Mouse (Mus musculus) MEL (cell line): Measurements from ENCODE around the gene Phf20. TPM values are rescaled to one million over a fixed set of nuclear protein-coding genes. Genes with fewer than 3 reads are reported as not detected.

ENCODE experiments used
- DNase-seq: peaks from one replicate; pipeline ENCODE4 v3.0.0; 2011; ENCODE audit warnings: low read depth, low spot score
- H3K27ac ChIP-seq: 2 replicates; pipeline ENCODE4 v1.5.1; 2012; ENCODE audit warnings: low read depth, mild to moderate bottlenecking, control low read depth, low read length, moderate library complexity; ENCODE audit not compliant: control insufficient read depth
- H3K27me3 ChIP-seq, 2 experiments: fragments of 150-350 bp in 1 of 2; sonication (generic) in 1 of 2; 2 replicates each; pipeline ENCODE4 v1.6.1; 2012; ENCODE audit warnings: low read length in 2 of 2, mild to moderate bottlenecking in 2 of 2, improper control_type of control experiment in 1 of 2, moderate library complexity in 1 of 2; ENCODE audit not compliant: insufficient read depth in 2 of 2, control insufficient read depth in 1 of 2
- H3K36me3 ChIP-seq, 2 experiments: 2 replicates each; pipeline ENCODE4 v1.6.1; 2012 to 2014; ENCODE audit warnings: low read length in 2 of 2, improper control_type of control experiment in 1 of 2, inconsistent platforms in 1 of 2, mild to moderate bottlenecking in 1 of 2; ENCODE audit not compliant: insufficient read depth in 2 of 2, control insufficient read depth in 1 of 2
- H3K4me1 ChIP-seq, 2 experiments: fragments of 150-350 bp in 1 of 2; sonication (generic) in 1 of 2; 2 replicates each; pipeline ENCODE4 v1.6.1; 2012; ENCODE audit warnings: low read length in 2 of 2, improper control_type of control experiment in 1 of 2, mild to moderate bottlenecking in 1 of 2; ENCODE audit not compliant: insufficient read depth in 2 of 2, control insufficient read depth in 1 of 2
- H3K4me3 ChIP-seq, 2 experiments: fragments of 150-350 bp in 1 of 2; sonication (generic) in 1 of 2; 2 replicates each; pipeline ENCODE4 v1.5.1; 2012; ENCODE audit warnings: low read depth in 2 of 2, low read length in 2 of 2, mild to moderate bottlenecking in 2 of 2, moderate library complexity in 2 of 2, control low read depth in 1 of 2, improper control_type of control experiment in 1 of 2; ENCODE audit not compliant: control insufficient read depth in 1 of 2, insufficient read depth in 1 of 2
- H3K79me2 ChIP-seq: 2 replicates; pipeline ENCODE4 v1.6.1; 2012; ENCODE audit warnings: mild to moderate bottlenecking, low read length, moderate library complexity; ENCODE audit not compliant: control insufficient read depth, poor library complexity, insufficient read depth
- H3K9ac ChIP-seq: 2 replicates; pipeline ENCODE4 v1.6.1; 2012; ENCODE audit warnings: low read depth, mild to moderate bottlenecking, control low read depth, low read length, moderate library complexity; ENCODE audit not compliant: control insufficient read depth, poor library complexity, severe bottlenecking
- H3K9me3 ChIP-seq: fragments of 150-350 bp; sonication (generic); replicated peaks from 2 replicates; pipeline ENCODE4 v1.6.1; 2012; ENCODE audit warnings: mild to moderate bottlenecking, low read length, improper control_type of control experiment, moderate library complexity; ENCODE audit not compliant: insufficient read depth
- BHLHE40 ChIP-seq: IDR thresholded peaks from 2 replicates; pipeline ENCODE4 v1.6.1; 2012; ENCODE audit warnings: low read depth, mild to moderate bottlenecking, inconsistent platforms, low read length, improper control_type of control experiment, borderline replicate concordance
- CHD1 ChIP-seq: IDR thresholded peaks from 2 replicates; pipeline ENCODE4 v1.6.1; 2012; ENCODE audit warnings: low read depth, mild to moderate bottlenecking, inconsistent platforms, low read length, improper control_type of control experiment
- CHD2 ChIP-seq: IDR thresholded peaks from 2 replicates; pipeline ENCODE4 v1.6.1; 2011; ENCODE audit warnings: low read length, improper control_type of control experiment
- CTCF ChIP-seq, 3 experiments: IDR thresholded peaks in 2 of 3; conservative IDR thresholded peaks in 1 of 3; 2 replicates each; pipeline ENCODE4 v1.5.1; 2011 to 2012; ENCODE audit warnings: low read length in 3 of 3, low read depth in 2 of 3, mild to moderate bottlenecking in 2 of 3, improper control_type of control experiment in 1 of 3, inconsistent platforms in 1 of 3, mixed read lengths in 1 of 3, moderate library complexity in 1 of 3; ENCODE audit not compliant: control insufficient read depth in 1 of 3, insufficient read depth in 1 of 3, poor library complexity in 1 of 3, severe bottlenecking in 1 of 3
- E2F4 ChIP-seq: IDR thresholded peaks from 2 replicates; pipeline ENCODE4 v1.6.1; 2011; ENCODE audit warnings: low read depth, low read length, improper control_type of control experiment, borderline replicate concordance
- GATA1 ChIP-seq: IDR thresholded peaks from 2 replicates; pipeline ENCODE4 v1.6.1; 2011; ENCODE audit warnings: low read depth, low read length, improper control_type of control experiment
- HCFC1 ChIP-seq: IDR thresholded peaks from 2 replicates; pipeline ENCODE4 v1.6.1; 2012; ENCODE audit warnings: low read depth, mild to moderate bottlenecking, inconsistent platforms, low read length, improper control_type of control experiment, moderate library complexity
- KAT2A ChIP-seq: conservative IDR thresholded peaks from 2 replicates; pipeline ENCODE4 v1.6.1; 2012; ENCODE audit warnings: low read depth, low read length, improper control_type of control experiment, inconsistent platforms
- MAFK ChIP-seq: IDR thresholded peaks from 2 replicates; pipeline ENCODE4 v1.6.1; 2011; ENCODE audit warnings: low read depth, mild to moderate bottlenecking, low read length, improper control_type of control experiment, borderline replicate concordance
- MAX ChIP-seq: IDR thresholded peaks from 2 replicates; pipeline ENCODE4 v1.6.1; 2011; ENCODE audit warnings: low read length, improper control_type of control experiment
- MEF2A ChIP-seq: IDR thresholded peaks from 2 replicates; pipeline ENCODE4 v1.6.1; 2014; ENCODE audit warnings: low read depth, mild to moderate bottlenecking, inconsistent platforms, low read length, improper control_type of control experiment; ENCODE audit not compliant: poor library complexity, insufficient replicate concordance, severe bottlenecking; ENCODE audit errors: extremely low read depth
- MXI1 ChIP-seq: IDR thresholded peaks from 2 replicates; pipeline ENCODE4 v1.6.1; 2011; ENCODE audit warnings: mild to moderate bottlenecking, low read depth, low read length, improper control_type of control experiment
- MYB ChIP-seq: IDR thresholded peaks from 2 replicates; pipeline ENCODE4 v1.6.1; 2011; ENCODE audit warnings: mild to moderate bottlenecking, low read depth, low read length, improper control_type of control experiment
- POLR2A ChIP-seq, 2 experiments: IDR thresholded peaks; 2 replicates each; pipeline ENCODE4 v1.6.1; 2011 to 2012; ENCODE audit warnings: low read length in 2 of 2, mild to moderate bottlenecking in 2 of 2, control low read depth in 1 of 2, improper control_type of control experiment in 1 of 2, low read depth in 1 of 2, moderate library complexity in 1 of 2; ENCODE audit not compliant: control insufficient read depth in 1 of 2, insufficient read depth in 1 of 2, poor library complexity in 1 of 2
- RAD21 ChIP-seq: IDR thresholded peaks from 2 replicates; pipeline ENCODE4 v1.6.1; 2011; ENCODE audit warnings: mild to moderate bottlenecking, low read depth, low read length, improper control_type of control experiment
- RCOR1 ChIP-seq: IDR thresholded peaks from 2 replicates; pipeline ENCODE4 v1.6.1; 2012; ENCODE audit warnings: low read depth, mild to moderate bottlenecking, inconsistent platforms, low read length, improper control_type of control experiment
- SIN3A ChIP-seq: IDR thresholded peaks from 2 replicates; pipeline ENCODE4 v1.6.1; 2012; ENCODE audit warnings: low read length, improper control_type of control experiment, inconsistent platforms
- SMC3 ChIP-seq: IDR thresholded peaks from 2 replicates; pipeline ENCODE4 v1.6.1; 2011; ENCODE audit warnings: low read depth, low read length, improper control_type of control experiment
- TBP ChIP-seq: IDR thresholded peaks from 2 replicates; pipeline ENCODE4 v1.8.0; 2011; ENCODE audit warnings: low read depth, low read length, improper control_type of control experiment
- TCF12 ChIP-seq: IDR thresholded peaks from 2 replicates; pipeline ENCODE4 v1.6.1; 2014; ENCODE audit warnings: low read depth, mild to moderate bottlenecking, inconsistent platforms, low read length, improper control_type of control experiment, moderate library complexity
- UBTF ChIP-seq: IDR thresholded peaks from 2 replicates; pipeline ENCODE4 v1.6.1; 2012; ENCODE audit warnings: low read depth, mild to moderate bottlenecking, inconsistent platforms, low read length, improper control_type of control experiment, moderate library complexity, borderline replicate concordance; ENCODE audit not compliant: insufficient read depth
- ZKSCAN1 ChIP-seq: IDR thresholded peaks from 2 replicates; pipeline ENCODE4 v1.6.1; 2012; ENCODE audit warnings: low read depth, mild to moderate bottlenecking, inconsistent platforms, low read length, improper control_type of control experiment, moderate library complexity
- ZMIZ1 ChIP-seq: IDR thresholded peaks from 2 replicates; pipeline ENCODE4 v1.6.1; 2012; ENCODE audit warnings: low read depth, mild to moderate bottlenecking, inconsistent platforms, low read length, improper control_type of control experiment, moderate library complexity
- ZNF384 ChIP-seq: IDR thresholded peaks from 2 replicates; pipeline ENCODE4 v1.6.1; 2012; ENCODE audit warnings: low read depth, mild to moderate bottlenecking, inconsistent platforms, low read length, improper control_type of control experiment
- polyA plus RNA-seq, 2 experiments: library from polyadenylated mRNA; stranded (reverse) in 1 of 2; unstranded in 1 of 2; fragments of >175 nt in 1 of 2; fragments of >200 nt in 1 of 2; gene quantifications; 2 replicates each; pipeline versions ENCODE4 v1.2.1 to v1.2.4; 2012; ENCODE audit warnings: low replicate concordance in 2 of 2, low read depth in 1 of 2; ENCODE audit not compliant: insufficient read length in 2 of 2, insufficient read depth in 1 of 2, missing spikeins in 1 of 2
- total RNA-seq: library from RNA; depleted of rRNA; stranded (reverse); fragments of 300-350 nt; gene quantifications from 2 replicates; pipeline ENCODE4 v1.2.3, GENCODE M21; 2012

The Phf20 gene
- total and polyA plus RNA-seq, 3 experiments: 11.7 to 16.9 TPM; not detected in 1

DNA sequence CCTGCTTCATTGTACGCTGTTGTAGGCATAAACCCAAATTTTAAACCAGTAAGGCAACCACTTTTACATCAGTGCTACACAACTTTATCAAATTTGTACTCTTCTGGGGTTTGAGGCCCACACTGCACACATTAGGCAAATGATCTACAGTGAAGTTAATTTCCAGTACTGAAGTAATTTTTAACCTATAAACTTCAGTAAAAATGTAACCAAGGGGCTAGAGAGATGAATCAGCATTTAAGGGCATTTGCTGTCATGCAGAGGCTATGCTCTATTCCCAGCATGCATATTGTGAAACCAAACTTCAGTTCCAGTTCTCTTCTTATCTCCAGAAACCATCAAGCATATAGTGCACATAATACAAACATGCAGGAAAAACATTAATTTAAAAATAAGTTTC is 30.8 kb upstream of the Phf20 start:
- no peak for TF ChIP-seq UBTF
- no peak for TF ChIP-seq MYB
- no peak for TF ChIP-seq MEF2A
- no peak for TF ChIP-seq POLR2A (IDR thresholded peaks at IDR 0.05; ENCODE audit: control insufficient read depth in 1 of 2, insufficient read depth in 1 of 2, low read depth in 1 of 2, low read length in 2 of 2, poor library complexity in 1 of 2)
- no peak for TF ChIP-seq KAT2A
- TF ChIP-seq CTCF (IDR thresholded peaks at IDR 0.05 in 2 of 3, conservative IDR thresholded peaks at IDR 0.05 in 1 of 3; ENCODE audit: control insufficient read depth in 1 of 3, insufficient read depth in 1 of 3, low read depth in 2 of 3, low read length in 3 of 3, poor library complexity in 1 of 3, severe bottlenecking in 1 of 3): no peak
- no peak for TF ChIP-seq TCF12
- TF ChIP-seq ZKSCAN1: no peak
- TF ChIP-seq E2F4: no peak
- TF ChIP-seq ZNF384: no peak
- no peak for TF ChIP-seq MAX
- no peak for TF ChIP-seq RCOR1
- no peak for TF ChIP-seq MAFK
- TF ChIP-seq BHLHE40: no peak
- no peak for TF ChIP-seq RAD21
- TF ChIP-seq TBP: no peak
- TF ChIP-seq HCFC1: no peak
- no peak for TF ChIP-seq SMC3
- no peak for TF ChIP-seq ZMIZ1
- Histone ChIP-seq H3K4me1 (no peaks in the 10 kb centered on the region; a peak in 1 of 4 replicates), H3K4me3 (no peak overlapping the region), H3K9me3 (no peaks in the 10 kb centered on the region), H3K9ac (no peak overlapping the region), H3K79me2 (peaks cover 19% of the 10 kb centered on the region), H3K36me3 (peaks cover 48 to 89% of the 10 kb centered on the region in 2 experiments), H3K27ac (no peak overlapping the region), H3K27me3 (no peaks in the 10 kb centered on the region)
- no peak for DNase-seq

DNA sequence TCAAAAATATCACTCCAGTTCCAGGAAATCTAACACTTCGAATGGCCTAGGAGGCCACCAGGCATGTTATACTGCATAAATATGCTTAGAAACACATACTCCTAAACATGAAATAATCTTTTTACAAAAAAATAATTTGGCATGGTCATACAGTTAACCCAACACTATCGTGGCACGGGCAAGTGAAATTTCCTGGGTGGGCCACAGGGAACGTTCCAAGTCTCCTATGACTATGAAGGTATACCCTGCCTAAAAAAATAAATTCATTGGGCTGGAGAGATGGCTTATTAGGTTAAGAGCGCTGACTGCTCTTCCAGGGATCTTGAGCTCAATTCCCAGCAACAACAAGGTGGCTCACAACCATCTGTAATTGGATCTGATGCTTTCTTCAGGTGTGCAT is 29.7 kb upstream of the Phf20 start:
- Histone ChIP-seq H3K79me2 (peaks cover 23% of the 10 kb centered on the region), H3K9me3 (no peaks in the 10 kb centered on the region), H3K27ac (no peak overlapping the region), H3K36me3 (peaks cover 47 to 78% of the 10 kb centered on the region in 2 experiments), H3K4me1 (no peaks in the 10 kb centered on the region; a peak in 1 of 4 replicates), H3K27me3 (no peaks in the 10 kb centered on the region), H3K9ac (no peak overlapping the region), H3K4me3 (no peak overlapping the region)
- DNase-seq: no peak
- TF ChIP-seq RCOR1 (no peak), SIN3A (no peak), MXI1 (no peak), CTCF (IDR thresholded peaks at IDR 0.05 in 2 of 3, conservative IDR thresholded peaks at IDR 0.05 in 1 of 3; ENCODE audit: control insufficient read depth in 1 of 3, insufficient read depth in 1 of 3, low read depth in 2 of 3, low read length in 3 of 3, poor library complexity in 1 of 3, severe bottlenecking in 1 of 3) (no peak), POLR2A (IDR thresholded peaks at IDR 0.05; ENCODE audit: control insufficient read depth in 1 of 2, insufficient read depth in 1 of 2, low read depth in 1 of 2, low read length in 2 of 2, poor library complexity in 1 of 2) (no peak), TBP (no peak), CHD2 (no peak), CHD1 (no peak), MYB (no peak), GATA1 (no peak), MAFK (no peak)
